Mouse (Mus musculus) retina, embryonic 14.5 days (tissue): Measurements from ENCODE around the gene Tcerg1l.

Source experiments
- DNase-seq: peaks from one replicate; pipeline ENCODE4 v3.0.0-alpha.2; 2015; ENCODE audit warnings: low spot score

Gene Tcerg1l

GRCm38 (mm10) chr7:138217556-138218098, 179.9 kb downstream of the Tcerg1l start:
- DNase-seq: no peak

DNA sequence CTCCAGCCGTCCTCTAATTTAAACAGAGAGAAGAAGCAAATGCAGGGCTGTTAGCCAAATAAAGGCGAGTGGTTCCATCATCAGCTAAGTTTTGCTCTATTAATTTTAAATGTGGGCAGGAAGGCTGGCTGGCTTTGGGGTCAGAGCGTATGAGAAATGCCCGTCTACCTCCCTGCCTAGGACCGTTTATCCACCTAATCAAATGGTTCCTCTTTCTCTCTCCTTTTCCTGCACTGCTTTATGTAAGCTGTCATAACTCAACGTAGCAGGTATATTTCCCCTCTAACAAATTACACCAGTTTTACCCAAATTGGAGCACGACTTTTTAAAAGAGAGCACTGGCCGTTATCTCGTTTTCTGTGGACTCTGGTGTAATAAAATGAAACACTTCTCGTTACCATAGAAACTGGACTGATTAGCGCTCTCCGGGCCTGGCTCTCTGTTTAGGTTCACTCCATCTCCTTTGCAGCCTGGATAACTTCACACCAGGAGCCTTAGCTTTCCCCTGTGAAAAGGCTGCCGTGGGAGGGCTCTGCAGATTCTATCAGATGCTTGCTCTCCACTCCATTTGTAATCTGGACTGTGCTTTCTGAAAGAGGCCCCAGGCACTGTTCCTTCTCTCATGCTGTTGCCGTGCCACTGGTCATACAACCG, 182.2 kb downstream of the Tcerg1l start:
- DNase-seq: peak; percentile 31

GRCm38 (mm10) chr7:138214710-138215109, 182.8 kb downstream of the Tcerg1l start:
- no peak for DNase-seq

DNA sequence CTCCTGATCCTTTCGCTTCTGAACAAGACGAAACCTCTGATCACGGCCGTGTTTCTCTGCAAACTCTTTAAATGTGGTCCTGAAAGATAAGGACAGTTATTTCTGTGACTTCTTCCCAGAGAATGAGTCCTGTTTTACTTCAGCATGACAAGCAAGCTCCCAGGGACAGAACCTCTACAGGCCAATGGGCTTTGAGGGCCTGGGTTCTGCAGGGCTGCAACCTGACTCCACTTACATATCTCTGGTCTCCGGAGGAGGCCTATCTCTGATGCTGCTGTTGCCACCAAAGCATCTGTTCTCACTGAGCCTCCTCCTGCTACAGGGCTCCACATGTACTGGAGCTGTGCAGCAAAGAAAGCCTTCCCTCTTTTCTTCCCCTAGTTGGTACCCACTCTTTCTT, 187.8 kb downstream of the Tcerg1l start:
- DNase-seq: no peak

DNA sequence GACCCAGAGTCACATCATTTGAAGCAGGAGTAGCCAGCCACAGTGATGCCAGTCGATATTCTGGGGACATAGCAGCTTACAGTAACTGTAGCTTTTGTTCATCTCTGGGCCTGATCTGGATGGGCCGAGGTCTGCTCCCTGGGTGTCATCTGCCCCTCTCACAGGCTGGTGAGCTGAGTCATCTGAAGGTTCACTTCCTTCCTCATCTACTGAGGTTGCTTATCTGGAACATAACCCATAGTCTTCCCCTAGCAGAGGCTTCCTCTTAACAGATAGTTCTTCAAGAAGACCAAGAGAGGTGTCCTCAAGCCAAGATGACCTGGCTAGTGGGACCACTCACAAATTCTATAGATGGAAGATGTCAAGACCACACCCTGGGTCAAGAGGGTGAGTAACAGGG, 192.4 kb downstream of the Tcerg1l start:
- DNase-seq: no peak

- DNase-seq: no peak
These were observed 195.2 kb downstream of the Tcerg1l start for GRCm38 (mm10) chr7:138202162-138202832.

DNA sequence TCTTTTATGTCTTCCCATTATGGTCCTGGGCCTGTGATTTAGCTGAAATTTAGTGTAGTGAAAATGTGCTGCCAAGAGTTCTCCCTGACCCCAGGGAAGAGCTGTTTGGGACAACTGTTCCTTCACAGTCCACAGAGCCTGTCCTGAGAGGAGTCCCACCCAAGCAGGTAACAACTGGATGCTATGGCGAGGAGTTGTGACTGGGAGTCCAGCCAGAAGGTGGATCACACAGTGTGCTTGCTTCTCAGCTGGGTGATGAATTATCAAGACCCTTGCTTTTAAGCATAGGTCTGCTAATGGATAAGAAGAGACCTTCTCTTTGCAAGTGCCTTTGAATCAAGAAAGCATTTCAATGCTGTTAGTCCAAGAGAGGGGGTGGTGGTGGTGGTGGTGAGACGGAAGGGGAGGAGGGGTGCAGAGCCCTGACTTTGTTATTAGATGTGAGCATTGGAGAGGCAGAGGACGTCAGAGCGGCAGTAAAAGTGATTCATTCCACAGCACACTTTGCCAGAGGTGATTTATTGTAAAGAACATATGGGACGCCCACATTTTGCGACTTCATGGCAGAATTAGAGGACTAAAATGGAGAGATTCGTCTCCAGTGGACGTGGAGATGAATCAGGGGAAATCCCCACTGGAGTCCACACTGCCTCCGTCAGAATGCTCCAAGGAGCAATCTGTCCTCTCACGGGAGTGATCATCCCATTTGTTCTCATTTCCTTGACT, 198.0 kb downstream of the Tcerg1l start:
- no peak for DNase-seq

GRCm38 (mm10) chr7:138196139-138196538, 201.4 kb downstream of the Tcerg1l start:
- no peak for DNase-seq

DNA sequence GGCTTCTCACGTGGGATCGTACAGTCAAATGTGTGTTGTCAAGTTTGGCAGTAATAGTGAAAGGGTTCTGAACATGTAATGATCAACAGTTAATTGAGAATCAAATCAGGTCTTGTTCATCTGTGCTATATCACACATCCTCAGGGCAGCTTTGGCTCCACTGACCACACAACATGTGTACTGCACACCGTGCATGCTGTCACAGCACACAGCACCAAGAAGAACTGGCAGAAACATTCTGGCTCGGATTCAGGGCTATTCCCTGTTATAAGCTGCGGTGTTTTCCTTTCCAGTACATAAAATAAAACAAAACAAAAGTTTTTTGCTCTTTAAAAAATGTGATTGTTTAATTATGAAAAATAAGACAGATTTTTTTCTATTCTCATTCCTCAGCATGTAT, 213.3 kb downstream of the Tcerg1l start:
- no peak for DNase-seq

DNA sequence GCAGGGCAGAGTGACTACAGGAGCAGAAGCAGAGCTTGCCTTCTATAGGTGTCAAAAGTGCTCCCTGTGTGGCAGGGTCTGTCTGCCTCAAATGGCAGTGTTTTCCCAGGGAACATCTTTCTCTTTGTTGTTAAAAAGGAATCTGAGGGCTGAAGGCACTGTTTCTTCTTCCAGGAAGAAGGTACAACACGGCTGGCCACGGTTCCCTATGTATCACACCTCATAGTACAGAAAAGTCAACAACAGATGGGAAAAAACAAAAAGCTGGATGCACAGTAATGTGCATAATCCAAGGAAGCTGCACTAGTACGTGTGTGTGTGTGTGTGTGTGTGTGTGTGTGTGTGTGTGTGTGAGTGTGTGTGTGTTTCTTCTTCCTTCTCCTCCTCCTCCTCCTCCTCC, 215.3 kb downstream of the Tcerg1l start:
- no peak for DNase-seq

DNA sequence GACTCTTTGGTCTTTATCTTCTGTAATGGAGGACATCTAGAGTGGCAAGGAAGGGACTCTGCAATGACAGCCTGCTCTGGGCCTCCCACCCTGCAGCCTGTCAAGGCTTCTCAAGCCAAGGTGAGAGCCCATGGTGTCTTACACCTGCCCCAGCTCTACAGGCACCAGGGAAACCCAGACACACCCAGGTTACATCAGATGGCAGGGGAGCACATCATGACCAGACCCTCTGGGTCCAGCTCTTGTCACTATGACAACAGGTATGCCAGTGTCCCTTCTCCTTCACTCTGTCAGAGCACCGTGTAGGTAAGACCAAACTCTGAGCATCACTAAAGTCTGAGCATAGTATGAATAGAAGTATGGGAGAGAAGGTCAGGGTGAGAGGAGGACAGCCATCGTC, 218.9 kb downstream of the Tcerg1l start:
- no peak for DNase-seq

DNA sequence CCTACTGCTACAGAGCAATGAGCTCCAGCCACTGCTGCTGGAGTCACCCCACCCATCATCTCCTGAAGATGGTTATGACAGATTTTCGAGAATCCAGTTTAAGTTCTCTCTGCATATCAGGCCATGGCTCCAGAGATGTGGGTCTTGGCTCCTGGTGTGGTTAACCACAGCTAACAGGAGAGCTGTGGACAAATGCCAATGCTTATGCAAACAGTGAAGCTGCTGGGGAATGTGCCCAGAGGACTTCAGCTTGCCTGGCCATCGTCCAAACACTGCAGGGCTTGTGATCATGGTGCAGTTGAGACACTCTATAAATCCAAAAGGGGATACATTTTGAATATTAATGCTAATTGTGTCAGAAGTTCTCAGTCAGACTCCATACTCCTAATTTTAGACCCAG, 221.5 kb downstream of the Tcerg1l start:
- DNase-seq: no peak

- no peak for DNase-seq
These were observed 227.1 kb downstream of the Tcerg1l start for GRCm38 (mm10) chr7:138170389-138170788.
